Mouse (Mus musculus) spleen, adult 2 months (tissue): ENCODE data around the gene Itpkb.

Experiments used
- CTCF ChIP-seq: fragments of 200-500 bp; IDR thresholded peaks from 2 replicates; pipeline ENCODE4 v1.5.1; 2011; ENCODE audit warnings: mild to moderate bottlenecking, inconsistent platforms; ENCODE audit not compliant: insufficient read depth, insufficient read length, insufficient replicate concordance; ENCODE audit errors: extremely low read depth
- POLR2A ChIP-seq: fragments of 200-500 bp; IDR thresholded peaks from 2 replicates; pipeline ENCODE4 v1.6.1; 2011; ENCODE audit warnings: low read depth, low read length, inconsistent platforms

- no peak for TF ChIP-seq CTCF
- no peak for TF ChIP-seq POLR2A
Measured at GRCm38 (mm10) chr1:180460721-180461120, 130.4 kb downstream of the Itpkb start.
